Mouse (Mus musculus): ENCODE measurements around the gene C1d. TPM values are rescaled to one million over a fixed set of nuclear protein-coding genes. Genes with fewer than 3 reads are reported as not detected.

C1d gene
- polyA plus RNA-seq, 1 experiment from 2014 or later, result 88.5 TPM

DNA sequence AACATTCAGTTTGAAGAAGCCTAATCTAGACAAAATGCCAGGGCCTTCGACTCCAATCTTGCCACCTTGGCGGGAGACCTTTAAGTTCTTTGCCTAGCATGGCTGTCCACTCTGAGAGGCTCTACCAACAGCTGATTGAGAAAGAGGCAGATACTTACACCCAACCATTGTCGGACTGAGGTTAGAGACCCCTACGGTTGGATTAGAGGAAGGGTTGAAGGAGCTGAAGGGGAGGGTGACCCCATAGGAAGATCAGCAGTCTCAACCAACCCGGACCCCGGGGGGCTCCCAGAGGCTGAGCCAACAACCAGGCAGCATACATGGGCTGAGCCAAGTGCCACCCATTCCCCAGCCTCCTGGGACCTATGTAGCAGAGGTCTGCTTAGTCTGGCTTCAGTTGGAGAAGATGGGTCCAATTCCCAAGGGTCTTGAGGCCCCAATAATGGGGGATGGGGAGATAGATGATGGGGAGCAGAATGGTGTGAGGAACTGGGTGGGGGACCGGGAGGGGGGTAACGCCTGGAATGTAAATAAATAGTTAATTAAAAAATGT, 490 bp upstream of the C1d start:
- DNase-seq (ENCODE audit: low read depth, low spot score), result no peak
- POLR2A ChIA-PET, result no interaction called here
- in situ Hi-C loops (cut with MboI; ENCODE audit: low pct_unique_long_range_greater_than_20kb), result no loop called here
- CTCF ChIA-PET, result no interaction called here
- no peak for ATAC-seq
- H3K27me3 ChIP-seq, result no peaks in the 10 kb centered on the region
- TF ChIP-seq CTCF (IDR thresholded peaks at IDR 0.05), result no peak

- in situ Hi-C loops (cut with MboI; ENCODE audit: low pct_unique_long_range_greater_than_20kb), result no loop called here
- TF ChIP-seq CTCF (IDR thresholded peaks at IDR 0.05), result no peak
- DNase-seq (ENCODE audit: low read depth, low spot score) (no peak), ATAC-seq (peak; percentile 11)
- ChIA-PET CTCF (no interaction called here), POLR2A (no interaction called here)
- no peaks in the 10 kb centered on the region for H3K27me3 ChIP-seq
Measured at GRCm38 (mm10) chr11:17257861-17258260, 482 bp downstream of the C1d start.

DNA sequence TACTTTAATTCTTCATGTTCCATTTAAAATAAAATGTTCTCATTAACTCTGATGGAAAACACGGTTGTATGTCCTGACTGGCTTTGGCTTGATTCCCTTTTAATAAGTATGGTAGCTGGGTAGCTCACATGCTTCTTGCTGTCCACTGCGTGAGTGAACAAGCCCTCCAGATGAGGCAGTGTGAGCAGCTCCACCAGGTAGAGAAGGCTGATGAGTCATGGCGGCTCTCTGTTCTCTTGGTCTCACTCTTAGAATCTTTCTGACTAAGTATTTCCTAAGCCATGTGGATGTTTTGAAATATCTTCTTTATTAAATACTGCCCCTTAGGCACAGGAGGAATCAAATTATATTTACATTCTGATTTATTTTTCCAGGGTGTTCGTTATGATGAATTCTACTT, 9.8 kb downstream of the C1d start:
- DNase-seq (ENCODE audit: low read depth, low spot score) (no peak), ATAC-seq (no peak)
- in situ Hi-C loops (cut with MboI; ENCODE audit: low pct_unique_long_range_greater_than_20kb), result no loop called here
- ChIA-PET CTCF (interaction anchor here (1.7 kb wide), 1 partner anchor 8 kb away, joined by 3 read pairs; no protein-coding TSS in a partner anchor), POLR2A (no interaction called here)
- H3K27me3 ChIP-seq, result no peaks in the 10 kb centered on the region
- TF ChIP-seq CTCF (IDR thresholded peaks at IDR 0.05), result no peak

DNA sequence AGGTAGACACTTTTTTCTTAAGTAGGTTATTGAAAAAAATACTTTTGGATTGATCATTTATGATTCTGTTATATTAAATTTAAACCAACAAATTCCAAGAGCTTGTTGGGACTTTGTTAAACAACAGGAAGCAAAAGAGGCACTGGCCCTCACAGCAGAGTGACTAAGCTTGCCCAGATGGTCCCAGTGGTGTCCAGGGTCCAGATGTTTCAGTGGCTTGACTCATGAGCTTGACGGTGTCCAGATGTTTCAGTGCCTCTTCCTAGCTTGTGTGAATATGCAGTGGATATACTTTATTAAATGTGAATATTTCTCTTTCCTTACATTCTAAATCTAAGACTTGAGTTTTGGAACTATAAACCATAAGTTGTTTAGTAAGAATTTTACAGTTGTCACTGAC, 11.4 kb downstream of the C1d start:
- in situ Hi-C loops (cut with MboI; ENCODE audit: low pct_unique_long_range_greater_than_20kb), result no loop called here
- ATAC-seq (no peak), DNase-seq (ENCODE audit: low read depth, low spot score) (no peak)
- POLR2A ChIA-PET, result no interaction called here
- CTCF ChIA-PET, result no interaction called here
- no peaks in the 10 kb centered on the region for H3K27me3 ChIP-seq
- TF ChIP-seq CTCF (IDR thresholded peaks at IDR 0.05), result no peak

DNA sequence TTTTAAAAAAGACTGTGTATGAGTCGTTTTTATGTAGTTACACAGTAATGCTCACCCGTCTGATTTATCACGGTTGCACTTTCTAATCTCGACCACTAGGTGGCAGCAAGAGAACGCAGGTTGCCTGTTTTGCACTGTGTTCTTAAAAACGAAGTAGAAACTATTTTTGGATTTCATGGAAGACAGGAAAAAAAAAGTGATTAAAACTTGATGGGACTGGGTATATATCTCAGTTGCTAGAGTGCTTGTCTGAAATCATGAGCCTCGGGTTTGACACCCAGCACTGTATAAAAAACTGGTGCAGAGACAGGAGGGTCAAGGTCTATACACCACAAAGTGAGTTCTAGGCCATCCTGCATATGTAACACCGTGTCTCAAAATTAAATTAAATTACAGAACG, 22.6 kb downstream of the C1d start:
- ChIA-PET CTCF (interaction anchor here (0.7 kb wide), 1 partner anchor 9 kb away, joined by 3 read pairs; no protein-coding TSS in a partner anchor), POLR2A (no interaction called here)
- TF ChIP-seq CTCF (IDR thresholded peaks at IDR 0.05), result peak; percentile 72
- in situ Hi-C loops (cut with MboI; ENCODE audit: low pct_unique_long_range_greater_than_20kb), result loop anchor here (25.0 kb wide), 1 partner anchor 1757 kb away; no protein-coding TSS in a partner anchor
- DNase-seq (ENCODE audit: low read depth, low spot score) (no peak), ATAC-seq (peak; percentile 88)
- no peaks in the 10 kb centered on the region for H3K27me3 ChIP-seq

- ATAC-seq, result no peak
- in situ Hi-C loops (cut with MboI; ENCODE audit: low pct_unique_long_range_greater_than_20kb), result loop anchor here (25.0 kb wide), 1 partner anchor 1753 kb away; no protein-coding TSS in a partner anchor
- peaks cover 23% of the 10 kb centered on the region for H3K27me3 ChIP-seq
- POLR2A ChIA-PET, result no interaction called here
- CTCF ChIA-PET, result no interaction called here
- no peak for DNase-seq (ENCODE audit: low read depth, low spot score)
- TF ChIP-seq CTCF (IDR thresholded peaks at IDR 0.05), result peak; percentile 70
Measured at GRCm38 (mm10) chr11:17284055-17284454, 26.7 kb downstream of the C1d start.

DNA sequence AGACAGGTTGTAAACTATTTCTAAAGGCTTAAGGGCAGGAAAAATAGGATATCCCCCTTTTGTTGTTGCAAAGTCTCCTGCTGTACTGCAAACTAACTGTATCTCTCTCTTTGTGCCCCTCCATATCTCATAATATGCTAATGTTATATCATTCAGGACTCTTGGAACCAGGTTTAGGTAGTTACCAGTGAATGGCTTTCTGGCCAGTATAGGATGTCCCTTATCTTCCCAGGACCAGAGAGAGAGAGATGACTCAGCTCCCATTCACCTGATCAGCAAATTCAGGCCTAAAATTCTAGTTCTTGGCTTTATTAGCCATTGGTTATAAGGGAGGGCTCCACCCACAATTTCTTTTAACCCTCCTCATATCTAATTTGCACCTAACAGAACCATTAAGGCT, 31.5 kb downstream of the C1d start:
- CTCF ChIA-PET, result no interaction called here
- ATAC-seq (no peak), DNase-seq (ENCODE audit: low read depth, low spot score) (no peak)
- H3K27me3 ChIP-seq, result peaks cover 28% of the 10 kb centered on the region
- TF ChIP-seq CTCF (IDR thresholded peaks at IDR 0.05), result no peak
- POLR2A ChIA-PET, result interaction anchor here (0.6 kb wide), 1 partner anchor 1250 kb away, joined by 3 read pairs; no protein-coding TSS in a partner anchor
- in situ Hi-C loops (cut with MboI; ENCODE audit: low pct_unique_long_range_greater_than_20kb), result loop anchor here (25.0 kb wide), 1 partner anchor 1748 kb away; no protein-coding TSS in a partner anchor

DNA sequence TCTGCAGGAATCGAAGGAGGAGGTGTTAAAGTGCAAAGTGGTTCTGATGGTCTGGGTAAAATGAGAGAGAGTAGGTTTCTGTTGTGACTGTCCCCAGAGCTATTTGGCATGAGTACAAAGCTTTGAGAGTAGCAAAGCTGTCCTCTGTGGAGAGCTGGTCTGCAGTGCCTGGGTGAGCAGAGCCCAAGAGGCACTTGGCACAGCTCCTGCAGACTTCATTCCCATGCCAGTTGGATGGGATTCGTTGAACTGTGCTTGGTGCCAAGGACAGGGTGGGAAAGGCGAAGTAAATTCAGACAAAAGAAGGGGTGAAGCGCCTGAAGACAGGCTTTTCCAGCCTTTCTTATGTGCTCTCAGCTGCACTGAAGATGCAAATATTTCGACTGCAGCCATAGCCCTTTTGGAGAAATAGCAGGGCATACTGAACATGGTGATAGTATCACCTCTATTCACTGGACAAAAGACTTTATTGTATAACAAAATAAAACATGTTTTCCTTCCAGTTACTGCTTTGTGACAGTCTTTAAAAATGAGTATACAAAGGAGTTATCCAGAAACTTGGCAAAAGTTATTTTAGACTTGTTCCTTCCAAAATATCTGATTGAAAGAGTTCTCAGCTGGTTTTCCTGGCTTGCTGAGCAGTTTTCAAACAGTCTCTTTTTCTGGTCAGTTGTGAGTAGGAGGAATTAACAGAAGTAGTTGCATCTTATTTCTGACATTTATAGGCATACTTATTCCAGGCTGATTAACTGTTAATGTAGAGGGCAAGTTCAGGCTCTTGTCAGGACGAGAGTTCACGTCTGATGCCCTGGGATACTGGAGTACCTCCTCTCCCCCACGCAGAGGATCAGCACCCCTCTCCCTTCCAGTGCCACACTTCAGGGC, 48.9 kb downstream of the C1d start:
- no peak for TF ChIP-seq CTCF (IDR thresholded peaks at IDR 0.05)
- ATAC-seq (no peak), DNase-seq (ENCODE audit: low read depth, low spot score) (no peak)

GRCm38 (mm10) chr11:17307457-17307856, 50.1 kb downstream of the C1d start:
- DNase-seq (ENCODE audit: low read depth, low spot score) (no peak), ATAC-seq (no peak)
- CTCF ChIA-PET, result no interaction called here
- TF ChIP-seq CTCF (IDR thresholded peaks at IDR 0.05), result no peak
- H3K27me3 ChIP-seq, result peaks cover 24% of the 10 kb centered on the region
- POLR2A ChIA-PET, result no interaction called here
- in situ Hi-C loops (cut with MboI; ENCODE audit: low pct_unique_long_range_greater_than_20kb), result no loop called here

More for the DNA sequence above, 48.9 kb downstream of the C1d start:
- H3K27me3 ChIP-seq, result peaks cover 32% of the 10 kb centered on the region
- POLR2A ChIA-PET, result interaction anchor here (0.7 kb wide), 1 partner anchor 883 kb away, joined by 3 read pairs; no protein-coding TSS in a partner anchor
- CTCF ChIA-PET, result no interaction called here
- in situ Hi-C loops (cut with MboI; ENCODE audit: low pct_unique_long_range_greater_than_20kb), result no loop called here

Other genes starting within 250 kb of the C1d start
- gene Cnrip1, start 206.0 kb upstream of the C1d start, polyA plus RNA-seq (2021), result 0.08 TPM
- gene Plek, start 205.2 kb upstream of the C1d start, polyA plus RNA-seq (2021), result not detected
- 103 TPM for gene Ppp3r1, start 98.3 kb upstream of the C1d start, polyA plus RNA-seq (2021)
- gene Wdr92, start 75.5 kb upstream of the C1d start, polyA plus RNA-seq (2021), result 19.8 TPM
- 56.2 TPM for gene Pno1, start 46.0 kb upstream of the C1d start, polyA plus RNA-seq (2021)

All from Patski (cell line).